Mouse (Mus musculus) liver, adult 2 months (tissue): ENCODE data around the gene Ccn1. TPM values are rescaled to one million over a fixed set of nuclear protein-coding genes. Genes with fewer than 3 reads are reported as not detected.
A peak's percentile ranks its signal among the peaks of the same experiment; 100 is the strongest.

Source experiments
- DNase-seq: peaks from one replicate; pipeline ENCODE4 v3.0.0-alpha.2; 2011; ENCODE audit warnings: low read depth, low spot score; ENCODE audit errors: extremely low read depth
- H3K27ac ChIP-seq: fragments of 200-500 bp; replicated peaks from 2 replicates; pipeline ENCODE4 v1.5.1; 2012; ENCODE audit warnings: low read depth, mild to moderate bottlenecking, control low read depth, inconsistent platforms, low read length; ENCODE audit not compliant: insufficient read depth
- H3K27me3 ChIP-seq: fragments of 200-500 bp; 2 replicates; pipeline ENCODE4 v1.6.1; 2012; ENCODE audit warnings: mild to moderate bottlenecking, moderate library complexity, low read length, inconsistent platforms; ENCODE audit not compliant: control insufficient read depth, insufficient read depth
- H3K36me3 ChIP-seq: fragments of 200-500 bp; 2 replicates; pipeline ENCODE4 v1.6.1; 2012; ENCODE audit warnings: low read length, inconsistent platforms; ENCODE audit not compliant: control insufficient read depth, insufficient read depth
- H3K4me1 ChIP-seq: fragments of 200-500 bp; 2 replicates; pipeline ENCODE4 v1.6.1; 2011; ENCODE audit warnings: low read length; ENCODE audit not compliant: control insufficient read depth, insufficient read depth
- H3K4me3 ChIP-seq: fragments of 200-500 bp; 2 replicates; pipeline ENCODE4 v1.5.1; 2011; ENCODE audit warnings: low read depth, mild to moderate bottlenecking, control low read depth, low read length, moderate library complexity; ENCODE audit not compliant: insufficient read depth
- H3K79me2 ChIP-seq: fragments of 200-500 bp; 2 replicates; pipeline ENCODE4 v1.6.1; 2012; ENCODE audit warnings: inconsistent platforms, mild to moderate bottlenecking, low read length, moderate library complexity; ENCODE audit not compliant: control insufficient read depth, insufficient read depth
- H3K9ac ChIP-seq: fragments of 200-500 bp; 2 replicates; pipeline ENCODE4 v1.6.1; 2012; ENCODE audit warnings: low read depth, mild to moderate bottlenecking, control low read depth, inconsistent platforms, low read length
- CTCF ChIP-seq: fragments of 200-500 bp; IDR thresholded peaks from 2 replicates; pipeline ENCODE4 v1.5.1; 2011; ENCODE audit warnings: low read depth, low read length, control low read depth
- POLR2A ChIP-seq: fragments of 200-500 bp; IDR thresholded peaks from 2 replicates; pipeline ENCODE4 v1.6.1; 2011; ENCODE audit warnings: low read length, control low read depth; ENCODE audit not compliant: insufficient read depth; ENCODE audit errors: extremely low read depth
- WGBS: fragments of 180-500 bp; shearing (Covaris S2); methylation state at CpG from one replicate; pipeline ENCODE4 v1.1.7; 2018; 5-methylcytosine and 5-hydroxymethylcytosine counted together
- polyA plus RNA-seq: library from polyadenylated mRNA; depleted of rRNA; stranded (reverse); fragments of >200 nt; gene quantifications from 2 replicates; pipeline ENCODE4 v1.2.3, GENCODE M21; 2012
- total RNA-seq: library from RNA; depleted of rRNA; stranded (reverse); fragments of >200 nt; gene quantifications from 2 replicates; pipeline ENCODE4 v1.2.3, GENCODE M21; 2014

Ccn1 gene
- total and polyA plus RNA-seq, 2 experiments = 4.5 to 6.0 TPM

- DNase-seq = no peak
- H3K27ac ChIP-seq = no peak overlapping the region
- H3K9ac ChIP-seq = no peak overlapping the region
- H3K4me1 ChIP-seq = no peaks in the 10 kb centered on the region
- H3K79me2 ChIP-seq = no peaks in the 10 kb centered on the region
- 96% methylated on average over 4 of the region's 4 CpGs for WGBS
- no peak for TF ChIP-seq CTCF
- TF ChIP-seq POLR2A = no peak
- no peaks in the 10 kb centered on the region for H3K27me3 ChIP-seq
- no peaks in the 10 kb centered on the region for H3K36me3 ChIP-seq
- no peak overlapping the region for H3K4me3 ChIP-seq
Measured at GRCm38 (mm10) chr3:145666383-145666782, 16.6 kb upstream of the Ccn1 start.

DNA sequence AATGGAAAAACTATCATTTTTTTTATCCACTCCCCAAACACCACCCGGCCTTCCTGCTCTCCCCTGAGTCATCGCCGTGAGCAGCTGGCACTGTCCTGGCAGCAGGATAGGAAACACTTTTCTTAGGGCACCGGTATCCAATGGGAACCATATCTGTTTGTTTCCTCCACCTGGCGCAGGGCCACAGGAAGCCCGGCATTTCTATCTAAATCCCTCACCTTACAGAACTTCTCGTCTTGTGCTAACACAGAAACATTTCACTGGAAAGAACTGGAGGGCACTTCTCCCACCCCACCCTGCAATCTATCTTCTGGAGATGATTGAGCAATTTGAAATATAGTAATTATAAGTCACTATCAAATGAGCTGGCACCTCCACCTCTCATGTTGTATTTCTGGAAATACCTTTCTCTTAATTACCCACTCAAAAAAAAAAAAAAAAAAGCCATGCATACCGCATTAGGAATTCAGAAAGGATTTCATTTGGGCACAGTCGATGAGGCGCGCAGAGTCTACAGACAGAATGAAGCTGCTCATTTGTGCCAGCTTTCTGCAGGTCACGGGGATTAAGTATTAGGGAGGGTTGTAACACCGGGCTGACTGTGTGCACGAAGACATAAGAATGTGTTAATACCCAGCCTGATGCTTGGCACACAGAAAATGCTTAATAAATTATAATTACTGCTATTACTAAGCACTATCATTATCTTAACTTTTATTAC is 7.4 kb upstream of the Ccn1 start:
- Histone ChIP-seq H3K27me3 (no peaks in the 10 kb centered on the region), H3K9ac (no peak overlapping the region), H3K4me1 (no peaks in the 10 kb centered on the region; the same call in 1 of the 2 replicates), H3K4me3 (no peak overlapping the region), H3K79me2 (no peaks in the 10 kb centered on the region), H3K36me3 (no peaks in the 10 kb centered on the region), H3K27ac (no peak overlapping the region)
- WGBS = 87% methylated on average over 14 of the region's 14 CpGs
- no peak for TF ChIP-seq POLR2A
- no peak for TF ChIP-seq CTCF
- DNase-seq = no peak

- no peak for TF ChIP-seq POLR2A
- no peak for TF ChIP-seq CTCF
- Histone ChIP-seq H3K79me2 (no peaks in the 10 kb centered on the region), H3K4me1 (peaks cover 4% of the 10 kb centered on the region; the same call in 1 of the 2 replicates), H3K27me3 (no peaks in the 10 kb centered on the region), H3K9ac (no peak overlapping the region), H3K36me3 (no peaks in the 10 kb centered on the region), H3K27ac (no peak overlapping the region), H3K4me3 (no peak overlapping the region)
- WGBS = 49% methylated on average over 6 of the region's 6 CpGs
- peak; percentile 46 for DNase-seq
Measured at GRCm38 (mm10) chr3:145654944-145655343, 5.2 kb upstream of the Ccn1 start.

- DNase-seq = no peak
- peaks cover 4% of the 10 kb centered on the region; the same call in 1 of the 2 replicates for H3K4me1 ChIP-seq
- H3K27me3 ChIP-seq = no peaks in the 10 kb centered on the region
- H3K27ac ChIP-seq = no peak overlapping the region
- 97% methylated on average over 9 of the region's 9 CpGs for WGBS
- no peaks in the 10 kb centered on the region for H3K79me2 ChIP-seq
- TF ChIP-seq CTCF (no peak), POLR2A (no peak)
- H3K4me3 ChIP-seq = no peak overlapping the region
- H3K9ac ChIP-seq = no peak overlapping the region
- H3K36me3 ChIP-seq = no peaks in the 10 kb centered on the region
Measured at GRCm38 (mm10) chr3:145654028-145654427, 4.2 kb upstream of the Ccn1 start.

GRCm38 (mm10) chr3:145653191-145653940 is 3.6 kb upstream of the Ccn1 start:
- DNase-seq = peak; percentile 55
- 4% methylated on average over 53 of the region's 53 CpGs for WGBS
- no peak for TF ChIP-seq POLR2A
- TF ChIP-seq CTCF = no peak
- H3K9ac ChIP-seq = peak overlapping the region; percentile 74
- no peak overlapping the region for H3K27ac ChIP-seq
- no peaks in the 10 kb centered on the region for H3K36me3 ChIP-seq
- H3K4me1 ChIP-seq = peaks cover 4% of the 10 kb centered on the region; the same call in 1 of the 2 replicates
- H3K27me3 ChIP-seq = no peaks in the 10 kb centered on the region
- no peaks in the 10 kb centered on the region for H3K79me2 ChIP-seq
- H3K4me3 ChIP-seq = peak overlapping the region; percentile 73
